Mouse (Mus musculus) retina, embryonic 14.5 days (tissue): ENCODE data around the gene Kiss1r.
"Not testable (repeated sequence)": the region's sequence is repeated elsewhere in the genome, so short reads cannot be mapped to it uniquely, and the experiment has no call there.

Source experiments
- DNase-seq: peaks from one replicate; pipeline ENCODE4 v3.0.0-alpha.2; 2015; ENCODE audit warnings: low spot score

Gene Kiss1r

GRCm38 (mm10) chr10:79916808-79917531, at the start of gene Kiss1r:
Gene Kiss1r (plus strand): TSS chr10:79916971.
- peak; percentile 84 for DNase-seq

DNA sequence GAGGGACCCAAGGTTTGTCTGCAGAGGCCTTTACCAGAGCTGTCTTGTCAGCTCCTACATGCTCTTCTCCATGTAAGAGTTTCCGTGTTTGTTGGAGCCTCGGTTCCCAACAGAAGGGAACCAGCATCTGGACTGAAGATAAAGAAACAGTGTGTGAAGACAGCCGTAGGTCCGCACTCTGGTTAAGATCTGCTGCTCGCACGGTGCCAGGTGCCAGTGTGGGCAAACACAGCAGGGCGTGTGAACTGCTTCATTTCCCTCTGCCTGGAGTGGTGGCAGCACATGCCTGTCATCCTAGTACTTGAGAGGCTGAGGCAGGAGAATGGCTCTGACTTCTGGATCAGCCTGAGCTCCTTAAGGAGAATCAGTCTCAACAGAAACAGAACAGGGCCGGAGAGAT, 44.9 kb upstream of the Kiss1r start:
- no peak for DNase-seq

- DNase-seq = no peak
Observed at GRCm38 (mm10) chr10:79872862-79873261, 43.9 kb upstream of the Kiss1r start.

DNA sequence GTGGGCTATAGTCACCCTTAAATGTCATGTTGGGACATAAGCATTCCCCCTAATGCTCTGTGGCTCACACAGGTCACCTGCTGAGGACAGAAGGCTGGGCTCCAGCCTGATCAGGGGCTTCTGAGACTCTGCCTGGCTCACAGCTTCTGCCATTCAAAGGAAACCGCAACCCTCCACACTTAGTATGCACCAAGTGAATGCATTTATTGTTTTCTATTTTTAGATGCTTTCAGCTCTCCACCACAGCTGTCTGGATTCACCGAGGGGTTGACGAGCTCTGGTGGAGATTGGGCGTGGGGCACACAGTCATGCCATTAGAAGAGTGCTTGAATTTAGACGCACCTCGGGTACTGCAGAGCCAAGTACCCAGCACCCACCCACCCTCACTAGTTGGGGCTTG, 43.5 kb upstream of the Kiss1r start:
- no peak for DNase-seq

DNA sequence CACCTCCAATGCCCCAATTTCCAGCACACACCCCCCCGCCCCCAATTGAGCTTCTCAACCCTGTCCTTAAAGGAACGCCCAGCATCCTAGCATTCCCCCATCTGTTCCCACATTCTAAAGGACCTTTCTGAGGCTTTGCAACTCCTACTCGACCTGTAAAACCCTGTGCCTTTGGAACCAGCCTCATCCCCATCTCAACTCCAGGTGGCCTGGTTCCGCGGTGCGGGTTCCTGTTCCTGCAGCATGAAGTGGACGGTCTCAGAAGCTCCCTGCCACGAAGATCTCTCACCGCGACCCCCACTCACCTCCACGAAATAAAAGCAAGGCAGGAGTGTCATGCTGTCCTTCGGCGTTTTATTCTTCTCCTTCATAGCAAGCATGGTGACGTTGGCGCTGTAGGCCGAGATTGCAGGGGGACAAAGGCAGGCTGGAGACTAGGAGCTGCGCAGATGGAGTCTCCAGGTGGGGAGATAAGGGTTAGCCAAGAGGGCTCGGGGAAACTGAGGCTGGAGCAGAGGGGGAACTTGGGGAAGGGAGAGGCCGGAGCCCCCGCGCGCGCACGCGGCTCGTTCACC, 43.0 kb upstream of the Kiss1r start:
- no peak for DNase-seq

DNA sequence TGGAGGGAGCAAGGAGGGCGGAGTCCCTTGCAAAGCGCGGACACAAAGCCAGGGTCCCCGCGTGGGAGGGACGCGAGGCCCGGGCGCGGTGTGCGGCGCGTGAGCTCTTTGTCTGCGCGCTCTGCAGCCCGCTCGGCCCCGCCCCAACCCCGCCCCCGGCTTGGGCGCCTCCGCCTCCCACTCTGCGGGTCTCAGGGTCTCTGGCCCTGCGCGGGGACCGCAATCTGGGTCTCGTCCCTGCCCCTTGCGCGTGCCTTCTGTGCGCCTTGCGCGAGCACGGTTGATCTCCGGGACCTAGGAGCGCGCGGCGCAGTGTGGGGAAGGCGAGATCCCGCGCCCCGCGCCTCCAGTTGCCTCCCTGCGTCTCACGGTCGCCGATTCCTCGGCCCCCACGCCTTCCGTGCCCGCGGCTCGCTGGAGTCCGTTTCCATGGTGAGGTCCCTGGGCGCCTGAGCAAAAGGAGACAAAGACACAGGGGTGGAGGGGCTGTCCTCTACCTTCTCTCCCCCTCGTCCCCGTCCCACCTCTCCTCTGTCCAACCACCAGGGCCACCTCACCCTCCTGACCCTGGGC, 42.4 kb upstream of the Kiss1r start, which contains the start of the genes Prtn3 and Plppr3:
Prtn3 (plus strand) TSS at position 187 of the 573 bp plus-strand sequence.
Plppr3 (minus strand) TSS at position 345 of the 573 bp plus-strand sequence.
- peak; percentile 85 for DNase-seq

DNA sequence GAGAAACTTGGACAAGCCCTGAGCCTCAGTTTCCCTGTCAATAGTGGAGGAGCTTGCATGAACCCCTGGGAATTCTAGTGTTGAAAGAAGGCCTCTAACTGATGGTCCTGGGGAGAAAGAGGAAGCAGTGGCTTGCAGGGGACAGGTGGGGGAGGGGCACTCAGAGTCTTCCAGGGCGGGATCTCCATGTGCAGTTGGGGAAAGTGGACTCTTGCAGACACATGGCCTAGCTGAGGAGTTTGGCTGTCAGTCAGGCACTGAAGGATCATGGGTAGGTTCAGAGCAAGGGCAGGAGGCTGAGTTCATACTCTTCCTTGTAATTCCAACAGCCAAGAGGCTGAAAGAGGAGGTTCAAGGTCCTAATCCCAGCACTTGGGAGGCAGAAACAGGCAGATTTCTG, 39.6 kb upstream of the Kiss1r start:
- no peak for DNase-seq

DNA sequence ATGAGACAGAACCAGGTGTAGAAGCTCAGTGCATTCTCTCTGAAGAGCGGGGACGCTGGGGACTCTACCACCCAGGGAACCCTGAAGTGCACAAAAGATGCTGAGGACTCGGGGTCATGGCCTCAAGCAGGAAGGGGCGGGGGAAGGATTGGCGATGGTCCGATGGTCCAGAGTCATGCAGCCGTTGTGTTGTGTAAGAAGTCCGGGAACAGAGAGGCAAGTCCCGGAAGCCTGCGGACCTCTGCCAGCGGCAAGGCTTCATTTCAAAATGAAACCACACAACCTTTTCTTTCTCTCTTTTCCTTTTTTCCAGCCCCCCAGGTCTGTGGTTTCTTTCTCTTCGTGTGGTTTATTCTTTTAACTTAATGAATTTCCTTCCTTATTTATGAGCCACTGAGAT, 39.0 kb upstream of the Kiss1r start:
- no peak for DNase-seq

DNA sequence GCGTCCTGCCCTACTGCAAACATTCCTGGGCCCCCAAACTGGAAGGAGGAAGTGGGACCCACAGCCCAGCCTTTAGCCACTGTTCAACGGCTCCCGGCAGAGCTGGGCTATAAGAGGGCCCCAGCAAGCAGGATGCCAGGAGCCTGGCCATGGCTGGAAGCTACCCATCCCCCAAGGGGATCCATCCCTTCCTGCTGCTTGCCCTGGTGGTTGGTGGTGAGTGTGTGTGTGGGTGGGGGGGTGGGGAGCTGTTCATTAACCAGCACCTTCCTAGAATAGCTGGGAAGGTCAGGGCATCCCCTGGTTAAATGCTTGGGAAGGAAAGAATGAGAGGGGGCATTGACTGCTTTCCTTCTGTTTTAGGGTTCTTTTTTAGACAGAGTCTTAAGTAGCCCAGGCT, 37.2 kb upstream of the Kiss1r start:
- DNase-seq = no peak

- DNase-seq = no peak
Observed at GRCm38 (mm10) chr10:79880721-79881120, 36.0 kb upstream of the Kiss1r start.

GRCm38 (mm10) chr10:79881981-79882380, 34.8 kb upstream of the Kiss1r start:
- no peak for DNase-seq

GRCm38 (mm10) chr10:79883297-79884084, 33.3 kb upstream of the Kiss1r start:
- peak; percentile 90 for DNase-seq

GRCm38 (mm10) chr10:79884446-79884845, 32.3 kb upstream of the Kiss1r start:
- no peak for DNase-seq

DNA sequence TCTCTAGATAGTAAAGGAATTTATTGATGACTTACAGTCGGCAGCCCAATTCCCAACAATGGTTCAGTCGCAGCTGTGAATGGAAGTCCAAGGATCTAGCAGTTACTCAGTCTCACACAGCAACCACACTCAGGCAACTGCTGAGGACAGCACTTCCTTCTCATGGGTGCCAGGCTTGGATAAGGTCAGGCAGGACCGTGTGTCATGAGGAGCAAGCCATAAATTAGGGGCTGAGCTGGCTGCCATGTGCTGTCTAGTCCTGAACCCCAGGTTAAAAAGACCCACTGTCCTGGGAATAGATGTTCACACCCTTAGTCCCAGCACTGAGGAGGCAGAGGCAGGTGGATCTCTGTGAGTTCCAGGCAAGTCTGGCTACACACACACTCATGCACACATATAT, 31.8 kb upstream of the Kiss1r start:
- not testable (repeated sequence) for DNase-seq

- DNase-seq = no peak
Observed at GRCm38 (mm10) chr10:79886054-79886453, 30.7 kb upstream of the Kiss1r start, which contains the start of gene Elane. Gene Elane (plus strand): TSS chr10:79886247.

DNA sequence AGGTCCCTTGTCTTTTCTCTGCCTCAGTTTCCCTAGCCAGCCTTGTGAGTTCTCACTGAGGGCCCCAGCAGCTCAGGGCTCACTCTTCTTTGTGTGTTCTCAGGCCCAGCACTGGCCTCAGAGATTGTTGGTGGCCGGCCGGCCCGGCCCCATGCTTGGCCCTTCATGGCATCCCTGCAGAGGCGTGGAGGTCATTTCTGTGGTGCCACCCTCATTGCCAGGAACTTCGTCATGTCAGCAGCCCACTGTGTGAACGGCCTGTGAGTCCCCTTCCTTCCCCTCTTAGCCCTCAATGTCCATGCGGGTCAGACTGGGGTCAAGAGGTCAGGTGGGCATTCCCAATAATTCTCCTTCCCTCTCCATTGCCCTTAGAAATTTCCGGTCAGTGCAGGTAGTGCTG, 30.2 kb upstream of the Kiss1r start:
- DNase-seq = no peak

GRCm38 (mm10) chr10:79889386-79889785, 27.4 kb upstream of the Kiss1r start:
- no peak for DNase-seq

DNA sequence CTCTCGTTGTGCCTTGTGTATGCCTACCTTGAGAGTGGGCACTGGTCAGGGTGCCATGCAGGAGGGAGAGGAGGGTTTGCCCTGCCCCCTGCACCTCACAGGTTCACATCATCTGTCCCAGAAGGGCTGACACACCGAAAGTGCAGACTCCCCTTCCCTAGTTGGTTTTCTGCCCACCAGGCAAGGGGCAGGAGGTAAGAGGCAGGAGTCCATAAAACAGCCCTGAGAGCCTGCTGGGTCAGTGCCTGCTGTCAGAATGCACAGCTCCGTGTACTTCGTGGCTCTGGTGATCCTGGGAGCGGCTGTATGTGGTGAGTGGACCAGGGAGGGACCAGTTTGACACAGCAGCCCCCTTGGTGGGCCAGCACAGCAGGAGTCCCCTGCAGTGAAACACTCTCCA, 26.1 kb upstream of the Kiss1r start, which contains the start of gene Cfd:
Cfd (plus strand) TSS at position 184 of the 400 bp plus-strand sequence.
- no peak for DNase-seq

- DNase-seq = peak; percentile 89
Observed at GRCm38 (mm10) chr10:79892451-79893118, 24.2 kb upstream of the Kiss1r start.

DNA sequence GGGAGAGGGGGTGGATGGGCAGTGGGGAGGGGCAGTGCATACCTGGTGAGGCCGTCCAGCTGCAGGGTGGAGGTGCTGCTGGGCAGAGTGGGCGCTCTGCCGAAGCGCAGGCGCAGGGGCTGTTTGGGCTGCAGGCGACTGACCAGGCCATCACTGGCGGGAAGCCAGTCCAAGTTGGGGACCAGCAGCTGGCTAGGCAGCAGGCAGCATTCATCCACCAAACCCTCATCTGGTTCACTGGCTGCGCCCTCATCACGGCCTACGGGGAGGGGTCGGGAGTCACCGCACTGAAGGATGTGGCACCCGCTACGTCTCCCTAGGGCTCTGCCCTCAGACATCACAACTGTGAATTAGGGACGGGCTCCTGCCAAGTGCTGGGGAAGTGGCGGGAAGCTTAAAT, 20.5 kb upstream of the Kiss1r start:
- no peak for DNase-seq

DNA sequence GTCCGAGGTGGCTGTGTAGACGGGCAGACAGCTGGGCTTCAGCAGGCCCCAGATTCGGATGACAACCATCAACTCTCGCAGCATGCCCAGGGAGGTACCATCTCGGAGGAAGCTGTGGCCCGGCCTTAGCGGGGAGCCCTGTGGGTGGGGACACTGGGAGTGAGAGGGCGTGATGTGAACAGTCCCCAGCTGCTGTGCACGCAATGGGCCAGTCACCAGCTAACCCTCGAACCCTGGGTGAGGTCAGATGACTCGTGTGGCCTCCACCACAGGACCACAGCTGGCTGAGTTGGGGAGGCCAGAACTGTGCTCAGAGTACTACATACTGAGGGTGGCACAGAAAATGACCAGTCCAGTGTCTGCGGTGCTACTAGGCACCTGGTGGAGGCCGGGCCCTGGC, 20.0 kb upstream of the Kiss1r start:
- DNase-seq = no peak
